Mouse (Mus musculus) lung, adult 2 months (tissue): ENCODE measurements around the gene Hexa. TPM values are rescaled to one million over a fixed set of nuclear protein-coding genes. Genes with fewer than 3 reads are reported as not detected.

ENCODE experiments used
- DNase-seq: peaks from one replicate; pipeline ENCODE4 v3.0.0; 2022
- H3K4me1 ChIP-seq: fragments of 200-500 bp; 2 replicates; pipeline ENCODE4 v1.6.1; 2011; ENCODE audit warnings: low read length; ENCODE audit not compliant: control insufficient read depth, insufficient read depth
- H3K4me3 ChIP-seq: fragments of 200-500 bp; replicated peaks from 2 replicates; pipeline ENCODE3; 2011; ENCODE audit warnings: low read depth, mild to moderate bottlenecking, control low read depth, low read length; ENCODE audit errors: extremely low read depth
- CTCF ChIP-seq: fragments of 200-500 bp; IDR thresholded peaks from 2 replicates; pipeline ENCODE4 v1.5.1; 2011; ENCODE audit warnings: mild to moderate bottlenecking, low read length, control low read depth; ENCODE audit not compliant: insufficient read depth
- POLR2A ChIP-seq: fragments of 200-500 bp; IDR thresholded peaks from 2 replicates; pipeline ENCODE4 v1.6.1; 2011; ENCODE audit warnings: low read depth, mild to moderate bottlenecking, control low read depth, low read length, borderline replicate concordance; ENCODE audit errors: extremely low read depth
- WGBS: fragments of 180-500 bp; shearing (Covaris S2); methylation state at CpG from one replicate; pipeline ENCODE4 v1.1.7; 2018; 5-methylcytosine and 5-hydroxymethylcytosine counted together
- polyA plus RNA-seq: library from polyadenylated mRNA; depleted of rRNA; stranded (reverse); fragments of >200 nt; gene quantifications from 2 replicates; pipeline ENCODE4 v1.2.3, GENCODE M21; 2012; rRNA removed

Hexa gene
- polyA plus RNA-seq, 1 experiment, result 106 TPM

GRCm38 (mm10) chr9:59588710-59589671 lies 49.7 kb downstream of the Hexa start:
- WGBS, result 37% methylated on average over 12 of the region's 12 CpGs
- TF ChIP-seq POLR2A, result no peak
- no peak for TF ChIP-seq CTCF
- H3K4me3 ChIP-seq, result no peak overlapping the region
- no peaks in the 10 kb centered on the region for H3K4me1 ChIP-seq
- DNase-seq, result no peak

DNA sequence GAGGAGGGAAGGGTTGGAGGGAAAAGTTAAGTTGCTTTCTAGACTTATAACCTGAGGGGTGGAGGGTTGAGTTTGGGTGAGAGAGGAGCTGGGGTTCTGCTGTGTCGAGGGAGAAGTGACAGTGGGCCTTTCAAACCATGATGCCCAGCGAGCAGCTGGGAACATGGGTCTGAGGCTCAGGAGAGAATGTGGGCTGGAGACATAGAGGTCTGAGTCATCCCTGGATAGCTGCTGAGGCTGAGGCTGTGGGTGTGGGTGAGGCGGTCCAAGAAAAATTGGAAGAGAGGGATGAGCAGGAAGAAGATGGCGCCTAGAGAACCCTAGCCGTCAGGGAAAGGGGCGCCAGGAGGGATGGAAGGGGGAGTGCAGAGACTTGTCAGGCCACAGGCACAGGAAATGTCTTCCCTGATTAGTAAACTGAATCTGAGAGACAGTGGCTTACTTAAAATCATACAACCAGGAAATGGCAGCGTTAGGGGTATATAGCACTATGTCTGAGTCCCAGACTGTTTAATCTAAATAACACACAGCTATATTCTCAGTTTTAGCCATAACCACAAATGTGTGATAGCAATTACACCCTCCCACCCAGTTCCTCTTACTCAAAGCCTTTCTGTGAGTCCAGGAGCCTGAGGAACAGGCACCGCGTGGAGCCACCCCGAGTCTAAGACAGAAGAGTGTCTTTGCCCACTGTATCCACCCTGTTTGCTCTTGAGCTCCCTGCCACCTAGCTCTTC lies 50.5 kb downstream of the Hexa start:
- 58% methylated on average over 10 of the region's 10 CpGs for WGBS
- Histone ChIP-seq H3K4me1 (no peaks in the 10 kb centered on the region), H3K4me3 (no peak overlapping the region)
- TF ChIP-seq CTCF, result no peak
- TF ChIP-seq POLR2A, result no peak
- no peak for DNase-seq

DNA sequence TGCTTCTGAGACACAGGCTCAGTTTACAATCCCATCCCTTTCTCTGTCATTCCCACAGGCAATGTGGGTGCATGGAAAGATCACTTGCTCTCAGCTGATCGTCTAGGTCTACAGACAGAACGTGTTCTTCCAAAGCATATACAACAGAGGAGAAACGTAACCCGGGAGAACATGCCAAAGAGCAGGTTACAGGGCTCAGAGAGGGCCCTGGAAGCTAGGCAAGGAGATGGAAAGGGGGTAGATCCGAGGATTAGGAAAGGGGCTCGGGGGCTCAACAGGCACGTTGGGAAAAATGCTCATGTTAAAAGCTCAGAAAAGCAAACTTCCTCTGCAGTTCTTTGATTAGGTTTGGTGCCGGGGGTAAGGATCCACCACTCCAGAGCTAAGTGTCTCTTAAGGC lies 62.3 kb downstream of the Hexa start:
- TF ChIP-seq POLR2A, result no peak
- TF ChIP-seq CTCF, result no peak
- WGBS, result 60% methylated on average over 8 of the region's 8 CpGs
- DNase-seq, result no peak
- Histone ChIP-seq H3K4me1 (no peaks in the 10 kb centered on the region), H3K4me3 (no peak overlapping the region)

- no peak for DNase-seq
- TF ChIP-seq POLR2A (no peak), CTCF (no peak)
- H3K4me1 ChIP-seq, result no peaks in the 10 kb centered on the region
Observed at GRCm38 (mm10) chr9:59605967-59606366, 66.6 kb downstream of the Hexa start.

DNA sequence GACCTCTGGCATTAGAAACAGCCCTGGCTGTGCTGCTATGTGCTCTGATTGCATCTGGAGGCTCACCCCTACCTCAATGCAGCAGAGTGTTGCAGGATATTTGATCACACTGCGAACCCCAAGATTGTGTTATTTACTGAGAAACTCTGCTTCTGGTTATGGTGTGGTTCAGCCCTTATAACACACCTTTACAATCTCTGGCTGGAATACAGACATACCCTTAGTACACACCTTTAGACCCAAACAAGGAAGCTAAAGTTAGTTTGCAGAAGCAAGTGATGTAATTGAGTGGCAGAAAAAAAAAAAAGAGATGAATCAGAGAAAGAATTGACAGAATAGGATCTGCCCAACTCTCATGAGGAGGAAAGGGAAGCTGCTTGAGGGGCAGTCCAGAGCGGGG lies 71.6 kb downstream of the Hexa start:
- WGBS, result 83% methylated on average over 2 of the region's 2 CpGs
- no peak for DNase-seq
- no peak for TF ChIP-seq CTCF
- TF ChIP-seq POLR2A, result no peak

More at GRCm38 (mm10) chr9:59605967-59606366, 66.6 kb downstream of the Hexa start:
- WGBS, result 69% methylated on average over 6 of the region's 6 CpGs
- H3K4me3 ChIP-seq, result no peak overlapping the region

More for the DNA sequence above, 71.6 kb downstream of the Hexa start:
- H3K4me3 ChIP-seq, result no peak overlapping the region
- no peaks in the 10 kb centered on the region for H3K4me1 ChIP-seq

Other genes with a start within 250 kb of the Hexa start
- gene Adpgk, start 248.0 kb upstream of the Hexa start, polyA plus RNA-seq, result 10.6 and 13.8 TPM in 2 replicates
- gene Bbs4, start 186.0 kb upstream of the Hexa start, polyA plus RNA-seq, result 3.4 and 3.5 TPM in 2 replicates
- 15.0 and 20.1 TPM in 2 replicates for gene Arih1, start 52.9 kb upstream of the Hexa start, polyA plus RNA-seq
- 0.36 and 0.64 TPM in 2 replicates for gene Tmem202, start 307 bp downstream of the Hexa start, polyA plus RNA-seq
- 0.07 and 0.15 TPM in 2 replicates for gene Celf6, start 38.4 kb downstream of the Hexa start, polyA plus RNA-seq
- gene Parp6, start 77.7 kb downstream of the Hexa start, polyA plus RNA-seq, result 23.5 and 43.6 TPM in 2 replicates
- 559 and 708 TPM in 2 replicates for gene Pkm, start 116.8 kb downstream of the Hexa start, polyA plus RNA-seq
- 113 and 115 TPM in 2 replicates for gene Gramd2, start 140.6 kb downstream of the Hexa start, polyA plus RNA-seq
- gene Senp8, start 211.2 kb downstream of the Hexa start, polyA plus RNA-seq, result 1.2 and 1.3 TPM in 2 replicates
- 2.6 and 5.2 TPM in 2 replicates for gene Myo9a, start 211.4 kb downstream of the Hexa start, polyA plus RNA-seq